Mouse (Mus musculus) intestine, embryonic 16.5 days (tissue): Measurements from ENCODE around the gene Dpm2. TPM values are rescaled to one million over a fixed set of nuclear protein-coding genes. Genes with fewer than 3 reads are reported as not detected.

Source experiments
- ATAC-seq: fragments of 200-750 bp; cut with Nextera tagmentation; 2 replicates; pipeline ENCODE4 v1.8.0; 2017; ENCODE audit warnings: moderate TSS enrichment, moderate library complexity
- H3K27ac ChIP-seq: fragments of 300-500 bp; sonication (generic); 2 replicates; pipeline ENCODE4 v1.5.1; 2014; ENCODE audit warnings: mild to moderate bottlenecking, low read length
- H3K27me3 ChIP-seq: fragments of 300-500 bp; sonication (generic); replicated peaks from 2 replicates; pipeline ENCODE4 v1.6.1; 2014; ENCODE audit warnings: low read length, control low read depth, mixed read lengths; ENCODE audit not compliant: control insufficient read depth, insufficient read depth
- H3K36me3 ChIP-seq: fragments of 300-500 bp; sonication (generic); 2 replicates; pipeline ENCODE4 v1.6.1; 2014; ENCODE audit warnings: low read length, control low read depth; ENCODE audit not compliant: control insufficient read depth, insufficient read depth
- H3K4me1 ChIP-seq: fragments of 300-500 bp; sonication (generic); 2 replicates; pipeline ENCODE4 v1.6.1; 2014; ENCODE audit warnings: low read length, control low read depth, mixed read lengths; ENCODE audit not compliant: control insufficient read depth, insufficient read depth
- H3K4me2 ChIP-seq: fragments of 300-500 bp; sonication (generic); 2 replicates; pipeline ENCODE4 v1.6.1; 2014; ENCODE audit warnings: low read depth, low read length, control low read depth
- H3K4me3 ChIP-seq: fragments of 300-500 bp; sonication (generic); 2 replicates; pipeline ENCODE4 v1.5.1; 2014; ENCODE audit warnings: mild to moderate bottlenecking, low read length
- H3K9ac ChIP-seq: fragments of 300-500 bp; sonication (generic); 2 replicates; pipeline ENCODE4 v1.6.1; 2014; ENCODE audit warnings: low read depth, low read length
- H3K9me3 ChIP-seq: fragments of 300-500 bp; sonication (generic); 2 replicates; pipeline ENCODE4 v1.6.1; 2016; ENCODE audit warnings: low read length, control low read depth; ENCODE audit not compliant: control insufficient read depth
- WGBS: fragments of 180-500 bp; shearing (Covaris S2); extraction: QIAGEN DNeasy Blood & Tissue Kit; methylation state at CpG from one replicate; pipeline ENCODE4 v1.1.7; 2014; 5-methylcytosine and 5-hydroxymethylcytosine counted together
- polyA plus RNA-seq: library from polyadenylated mRNA; unstranded; fragments of >200 nt; fragmentation: Nextera tagmentation; extraction: Ambion mirVana; gene quantifications from 2 replicates; pipeline ENCODE4 v1.2.1, GENCODE M21; 2015

Dpm2 gene
- polyA plus RNA-seq, 1 experiment from 2014 or later: 123 TPM

- Histone ChIP-seq H3K4me3 (peak overlapping the region; percentile 80), H3K9me3 (peaks cover 3% of the 10 kb centered on the region; the same call in 1 of the 2 replicates), H3K27ac (peak overlapping the region; percentile 20), H3K4me1 (peaks cover 38% of the 10 kb centered on the region), H3K36me3 (no peaks in the 10 kb centered on the region), H3K9ac (peak overlapping the region; percentile 83), H3K27me3 (no peaks in the 10 kb centered on the region), H3K4me2 (peak overlapping the region; percentile 82)
- WGBS: 12% methylated on average over 53 of the region's 55 CpGs
- ATAC-seq: peak; percentile 72
Observed at GRCm38 (mm10) chr2:32606161-32607142, 35.8 kb downstream of the Dpm2 start.

GRCm38 (mm10) chr2:32607262-32607947 lies 36.7 kb downstream of the Dpm2 start:
- Histone ChIP-seq H3K27ac (peak overlapping the region; percentile 20), H3K9ac (peak overlapping the region; percentile 83), H3K36me3 (no peaks in the 10 kb centered on the region), H3K27me3 (no peaks in the 10 kb centered on the region), H3K4me1 (peaks cover 34% of the 10 kb centered on the region), H3K4me3 (peak overlapping the region; percentile 80), H3K4me2 (peak overlapping the region; percentile 82), H3K9me3 (peaks cover 3% of the 10 kb centered on the region; the same call in 1 of the 2 replicates)
- 4% methylated on average over 34 of the region's 34 CpGs for WGBS
- peak; percentile 26 for ATAC-seq

- peak; percentile 43 for ATAC-seq
- Histone ChIP-seq H3K4me2 (peak overlapping the region; percentile 82), H3K27me3 (no peaks in the 10 kb centered on the region), H3K36me3 (no peaks in the 10 kb centered on the region), H3K9ac (peak overlapping the region; percentile 83), H3K27ac (peak overlapping the region; percentile 34), H3K4me1 (peaks cover 32% of the 10 kb centered on the region), H3K9me3 (peaks cover 3% of the 10 kb centered on the region; the same call in 1 of the 2 replicates), H3K4me3 (peak overlapping the region; percentile 80)
- 5% methylated on average over 25 of the region's 25 CpGs for WGBS
Observed at GRCm38 (mm10) chr2:32608141-32608777, 37.6 kb downstream of the Dpm2 start.

GRCm38 (mm10) chr2:32608778-32609435 lies 38.2 kb downstream of the Dpm2 start:
- Histone ChIP-seq H3K9ac (peak overlapping the region; percentile 83; the same call in 1 of the 2 replicates), H3K27ac (peak overlapping the region; percentile 34), H3K4me3 (peak overlapping the region; percentile 80), H3K27me3 (no peaks in the 10 kb centered on the region), H3K4me2 (peak overlapping the region; percentile 82), H3K9me3 (peaks cover 3% of the 10 kb centered on the region; the same call in 1 of the 2 replicates), H3K4me1 (peaks cover 32% of the 10 kb centered on the region), H3K36me3 (no peaks in the 10 kb centered on the region)
- 47% methylated on average over 18 of the region's 18 CpGs for WGBS
- ATAC-seq: peak; percentile 15; the same call in 1 of the 2 replicates

GRCm38 (mm10) chr2:32610610-32611229 lies 40.1 kb downstream of the Dpm2 start:
- Histone ChIP-seq H3K9me3 (peaks cover 3% of the 10 kb centered on the region; the same call in 1 of the 2 replicates), H3K36me3 (no peaks in the 10 kb centered on the region), H3K27ac (no peak overlapping the region), H3K4me3 (peak overlapping the region; percentile 48), H3K9ac (peak overlapping the region; percentile 53; the same call in 1 of the 2 replicates), H3K27me3 (no peaks in the 10 kb centered on the region), H3K4me1 (peaks cover 32% of the 10 kb centered on the region), H3K4me2 (peak overlapping the region; percentile 59)
- no peak for ATAC-seq
- WGBS: 12% methylated on average over 23 of the region's 23 CpGs

- 67% methylated on average over 26 of the region's 26 CpGs for WGBS
- Histone ChIP-seq H3K4me3 (no peak overlapping the region), H3K9me3 (no peaks in the 10 kb centered on the region), H3K9ac (no peak overlapping the region), H3K4me2 (no peak overlapping the region), H3K27ac (no peak overlapping the region), H3K4me1 (peaks cover 30% of the 10 kb centered on the region), H3K27me3 (no peaks in the 10 kb centered on the region), H3K36me3 (no peaks in the 10 kb centered on the region; the same call in 1 of the 2 replicates)
- no peak for ATAC-seq
Observed at GRCm38 (mm10) chr2:32612274-32612673, 41.6 kb downstream of the Dpm2 start.

- no peak for ATAC-seq
- 97% methylated on average over 1 of the region's 1 CpGs for WGBS
- H3K27ac ChIP-seq: no peak overlapping the region
- H3K4me1 ChIP-seq: peaks cover 29% of the 10 kb centered on the region
- no peaks in the 10 kb centered on the region for H3K27me3 ChIP-seq
- no peak overlapping the region for H3K4me2 ChIP-seq
- no peak overlapping the region for H3K4me3 ChIP-seq
- peaks cover 6% of the 10 kb centered on the region; the same call in 1 of the 2 replicates for H3K36me3 ChIP-seq
- no peak overlapping the region for H3K9ac ChIP-seq
- H3K9me3 ChIP-seq: no peaks in the 10 kb centered on the region
Observed at GRCm38 (mm10) chr2:32617109-32617508, 46.5 kb downstream of the Dpm2 start.

- Histone ChIP-seq H3K36me3 (peaks cover 6% of the 10 kb centered on the region; the same call in 1 of the 2 replicates), H3K27me3 (no peaks in the 10 kb centered on the region), H3K27ac (no peak overlapping the region), H3K9ac (no peak overlapping the region), H3K4me2 (no peak overlapping the region), H3K4me1 (peaks cover 29% of the 10 kb centered on the region), H3K4me3 (no peak overlapping the region), H3K9me3 (no peaks in the 10 kb centered on the region)
- 93% methylated on average over 4 of the region's 4 CpGs for WGBS
- no peak for ATAC-seq
Observed at GRCm38 (mm10) chr2:32617601-32618000, 46.9 kb downstream of the Dpm2 start.
